Mouse (Mus musculus): ENCODE measurements around the gene Slc17a7.

The Slc17a7 gene

DNA sequence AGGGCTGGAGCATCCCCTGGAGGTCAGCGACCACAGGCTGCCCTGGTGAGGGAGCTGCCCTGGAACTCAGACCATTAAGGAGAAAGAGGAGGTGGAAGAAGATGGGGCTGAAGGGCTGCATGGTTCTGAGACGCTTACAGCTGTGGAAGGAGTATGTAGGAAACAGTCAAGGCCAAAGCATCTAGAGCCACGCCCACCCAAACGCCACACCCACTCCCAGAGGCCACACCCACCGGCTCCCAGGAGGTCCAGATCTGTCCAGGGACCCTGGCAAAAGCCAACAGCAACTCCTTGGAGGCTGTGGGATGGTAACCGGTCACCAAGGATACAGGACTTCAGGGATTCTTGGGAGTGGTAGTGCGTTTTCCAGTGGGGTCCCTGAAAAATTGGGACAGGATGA, 14.8 kb downstream of the Slc17a7 start:
- no peak for DNase-seq (ENCODE audit: low spot score)

DNA sequence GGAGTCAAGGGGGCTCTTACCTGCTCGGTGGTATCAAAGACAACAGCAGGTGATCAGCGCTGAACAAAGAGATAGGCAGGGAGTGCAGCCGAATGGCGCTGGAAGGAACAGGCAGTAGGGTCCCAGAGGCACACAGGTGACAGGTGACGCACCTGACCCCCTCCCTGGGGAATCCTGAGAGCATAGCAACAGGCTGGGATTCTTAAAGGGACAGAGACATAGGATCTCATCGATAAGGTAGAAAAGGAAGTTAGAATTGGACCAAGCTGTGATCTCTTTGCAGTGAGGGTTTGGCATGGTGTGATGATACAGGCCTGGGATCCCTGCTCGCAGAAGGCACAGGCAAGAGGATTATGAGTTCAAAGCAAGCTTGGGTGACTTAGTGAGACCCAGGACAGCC, 15.7 kb downstream of the Slc17a7 start, which contains the start of gene Gfy:
Gene Gfy (minus strand): TSS at position 101 of the 400 bp plus-strand sequence.
- DNase-seq (ENCODE audit: low spot score): no peak

DNA sequence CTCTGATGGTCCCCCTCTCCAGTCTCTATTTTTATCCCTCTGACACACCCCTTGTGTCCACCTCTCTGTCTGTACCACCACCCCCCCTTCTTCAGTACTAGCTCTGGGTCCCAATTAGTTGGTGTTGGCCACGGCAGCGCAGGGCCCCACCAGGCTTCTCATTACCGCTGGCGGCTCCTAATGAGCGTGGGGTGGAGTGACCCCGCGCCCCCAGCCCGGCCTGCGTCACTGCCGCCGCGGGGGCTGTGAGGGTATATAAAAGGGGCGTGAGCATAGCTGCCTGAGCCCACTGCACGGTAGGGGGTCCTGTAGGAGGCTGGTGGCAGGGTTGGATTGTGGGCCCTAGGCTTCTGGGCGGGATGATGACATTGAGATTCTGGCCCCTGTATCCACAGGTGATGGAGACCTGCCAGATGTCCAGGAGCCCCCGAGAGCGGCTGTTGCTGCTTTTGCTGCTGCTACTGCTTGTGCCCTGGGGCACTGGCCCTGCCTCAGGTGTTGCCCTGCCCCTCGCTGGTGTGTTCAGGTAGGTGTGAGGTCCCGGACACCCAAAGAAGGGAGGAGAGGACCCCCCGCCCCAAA, 17.2 kb downstream of the Slc17a7 start, which contains the start of gene Pth2:
Gene Pth2 (plus strand): TSS at position 100 of the 582 bp plus-strand sequence.
- DNase-seq (ENCODE audit: low spot score): no peak

DNA sequence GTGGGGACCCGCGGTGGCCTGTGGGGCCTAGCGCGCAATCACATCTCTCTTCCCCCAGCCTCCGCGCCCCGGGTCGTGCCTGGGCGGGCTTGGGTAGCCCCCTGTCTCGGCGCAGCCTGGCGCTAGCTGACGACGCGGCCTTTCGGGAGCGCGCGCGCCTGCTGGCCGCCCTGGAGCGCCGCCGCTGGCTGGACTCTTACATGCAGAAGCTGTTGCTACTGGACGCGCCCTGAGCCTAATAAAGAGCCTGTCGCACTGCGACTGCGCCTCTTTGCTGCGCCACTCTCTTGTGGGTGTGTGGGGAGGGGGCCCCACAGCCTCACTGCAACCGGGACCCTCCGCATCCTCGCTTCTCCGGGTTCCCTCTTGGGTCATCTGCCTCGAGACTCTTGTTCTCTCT, 17.8 kb downstream of the Slc17a7 start:
- DNase-seq (ENCODE audit: low spot score): no peak

DNA sequence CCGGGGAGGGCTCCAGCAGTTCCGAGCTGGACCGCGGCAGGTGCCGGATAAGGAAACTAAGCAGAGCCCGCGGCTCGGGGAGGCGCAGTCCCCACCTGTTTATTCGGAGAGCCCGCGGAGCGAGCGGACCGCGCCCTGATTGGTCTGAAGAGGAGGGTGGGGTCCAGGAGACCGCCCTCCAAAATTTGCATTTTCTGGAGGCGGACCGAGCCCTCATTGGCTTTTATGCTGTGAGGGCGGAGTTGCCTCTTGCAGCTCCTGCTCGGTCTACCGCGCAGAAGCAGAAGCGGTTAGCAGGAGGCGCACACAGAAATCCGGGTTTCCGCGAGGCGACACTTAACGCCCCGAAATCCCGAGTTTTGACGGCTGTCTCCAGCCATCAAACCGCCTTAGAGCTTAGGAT, 18.5 kb downstream of the Slc17a7 start:
- DNase-seq (ENCODE audit: low spot score): peak; percentile 79

DNA sequence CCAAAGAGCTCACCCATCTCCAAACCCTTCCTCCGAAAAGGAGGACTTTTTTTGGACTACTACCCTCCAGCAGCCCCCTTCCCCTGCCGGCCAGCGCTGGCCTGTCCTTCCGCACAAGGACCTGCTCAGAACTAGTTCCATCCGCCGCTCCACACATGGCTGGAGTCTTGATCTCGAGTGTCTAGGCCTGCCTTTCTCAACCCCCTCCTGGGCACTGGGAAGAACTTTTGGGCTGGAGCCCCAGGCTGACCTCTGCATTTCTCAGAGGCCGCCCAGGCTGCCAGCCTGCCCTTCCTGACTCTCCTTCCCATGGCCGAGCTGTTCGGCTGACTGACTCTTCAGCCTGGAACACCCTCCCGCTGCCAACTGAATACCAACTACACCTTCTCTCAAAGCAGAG, 18.9 kb downstream of the Slc17a7 start:
- no peak for DNase-seq (ENCODE audit: low spot score)

DNA sequence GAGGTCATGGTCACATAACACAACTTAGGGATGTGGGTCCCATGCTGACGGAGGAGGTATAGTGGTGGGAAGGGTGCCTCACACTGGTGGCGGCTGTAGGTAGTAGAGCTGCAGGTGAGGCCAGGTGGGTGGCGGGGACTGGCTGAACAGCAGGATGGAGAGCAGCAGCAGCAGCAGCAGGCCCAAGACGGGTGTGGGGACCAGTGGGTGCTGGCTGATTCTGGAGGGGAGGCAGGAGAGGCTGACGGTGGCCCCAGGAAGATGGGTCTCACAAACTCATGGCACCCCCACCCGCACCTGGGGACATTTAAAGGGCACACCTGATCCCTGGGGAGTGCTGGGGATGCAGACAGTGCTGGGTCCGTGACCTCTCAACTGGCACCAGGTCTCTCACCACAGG, 19.9 kb downstream of the Slc17a7 start:
- DNase-seq (ENCODE audit: low spot score): no peak

DNA sequence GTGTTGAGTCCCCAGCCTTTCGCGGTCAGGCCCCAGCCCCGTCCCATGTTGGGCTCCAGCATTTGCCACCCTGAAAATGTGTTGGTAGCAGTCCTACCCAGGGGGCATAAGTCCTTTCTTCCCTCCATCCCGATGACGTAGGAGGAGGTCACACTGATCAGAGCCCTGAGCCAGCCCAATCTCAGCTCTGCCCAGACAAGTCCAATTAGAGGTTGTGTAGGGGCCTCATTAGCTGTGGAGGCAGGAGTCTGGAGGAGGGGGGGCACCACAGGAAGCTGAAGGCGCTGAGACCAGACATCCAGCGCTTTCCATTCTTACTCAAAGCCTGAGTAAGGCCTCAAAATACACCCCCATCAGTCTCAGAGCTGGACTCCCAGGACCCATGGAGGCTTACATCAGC, 22.2 kb downstream of the Slc17a7 start:
- DNase-seq (ENCODE audit: low spot score): no peak

DNA sequence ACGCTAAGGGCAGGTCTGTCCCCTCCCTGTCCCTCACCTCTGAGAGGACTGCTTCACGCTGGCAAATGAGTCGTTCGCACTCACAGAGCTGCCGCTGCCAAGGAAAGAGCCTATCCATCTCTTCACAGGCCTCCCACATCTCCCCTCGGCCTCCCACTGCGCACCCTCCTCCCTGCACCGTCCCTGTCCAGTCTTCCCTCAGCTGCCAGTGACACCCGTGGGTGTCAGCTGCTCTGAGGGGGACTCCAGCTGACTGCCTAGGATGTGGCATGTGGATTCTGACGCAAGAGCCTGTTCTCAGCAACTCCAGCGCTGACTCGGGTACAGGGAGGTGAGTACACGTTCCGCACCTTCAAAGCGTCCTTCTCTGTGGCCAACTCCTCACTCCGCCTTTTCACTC, 25.9 kb downstream of the Slc17a7 start:
- DNase-seq (ENCODE audit: low spot score): no peak

DNA sequence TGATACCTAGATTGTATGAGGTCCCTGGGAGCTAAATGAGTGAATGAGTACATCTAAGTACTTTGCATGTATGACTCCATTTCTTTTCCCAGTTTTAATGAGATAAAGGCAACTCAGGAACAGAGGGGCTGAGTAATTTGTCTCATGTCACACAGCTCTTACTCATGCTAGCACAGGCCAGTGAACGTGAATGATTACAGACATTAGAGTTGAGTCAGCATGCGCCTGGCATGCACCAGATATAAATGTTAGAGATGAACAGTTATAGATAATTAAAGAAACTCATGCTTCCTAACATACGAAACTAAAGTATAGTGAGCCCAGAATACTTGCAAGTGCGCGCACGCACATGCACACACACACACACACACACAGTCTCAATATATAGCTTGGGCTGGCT, 26.4 kb downstream of the Slc17a7 start:
- no peak for DNase-seq (ENCODE audit: low spot score)

DNA sequence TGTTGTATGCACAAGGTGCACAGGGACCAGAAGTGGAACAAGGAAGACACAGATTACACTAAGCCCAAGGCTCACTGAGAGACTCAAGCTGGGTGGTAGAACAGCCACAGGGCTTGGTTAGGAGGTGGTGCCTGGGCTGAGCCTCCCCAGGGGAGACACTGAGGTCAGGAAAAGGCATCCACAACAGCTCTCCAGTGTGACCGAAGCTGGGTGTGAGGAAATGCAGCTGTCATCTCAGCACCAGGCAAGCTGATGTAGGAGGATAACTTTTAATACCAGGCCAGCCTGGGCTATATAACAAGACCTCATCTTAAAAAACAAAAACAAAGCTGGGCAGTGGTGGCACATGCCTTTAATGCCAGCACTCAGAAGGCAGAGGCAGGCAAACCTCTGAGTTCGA, 27.4 kb downstream of the Slc17a7 start:
- no peak for DNase-seq (ENCODE audit: low spot score)

DNA sequence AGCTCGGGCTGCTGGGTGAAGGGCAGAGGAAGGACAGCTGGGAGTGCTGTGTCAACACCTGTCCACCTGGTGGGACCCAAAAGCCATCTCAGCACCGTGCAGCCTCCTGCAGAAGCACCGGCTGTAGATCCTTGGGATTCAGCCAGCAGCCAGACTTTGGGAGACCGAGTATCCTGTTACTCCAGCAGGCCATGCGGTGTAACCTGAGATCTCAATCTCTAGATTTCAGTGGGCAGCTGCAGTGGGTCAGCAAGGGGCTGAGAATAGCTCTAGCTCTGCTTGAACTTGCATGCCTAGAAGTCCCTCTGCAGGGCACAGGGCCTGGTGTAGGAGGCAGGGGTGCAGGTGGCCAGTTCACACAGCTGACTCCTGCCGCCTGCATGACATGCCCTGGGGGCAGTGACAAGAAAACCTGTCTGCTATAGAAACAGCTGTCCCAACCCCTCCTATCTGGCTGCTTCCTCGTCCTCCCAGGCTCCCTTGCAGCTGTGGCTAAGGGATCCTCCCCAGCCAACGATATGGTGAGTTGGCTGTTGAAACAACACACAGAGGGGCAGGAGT, 28.1 kb downstream of the Slc17a7 start:
- DNase-seq (ENCODE audit: low spot score): no peak

DNA sequence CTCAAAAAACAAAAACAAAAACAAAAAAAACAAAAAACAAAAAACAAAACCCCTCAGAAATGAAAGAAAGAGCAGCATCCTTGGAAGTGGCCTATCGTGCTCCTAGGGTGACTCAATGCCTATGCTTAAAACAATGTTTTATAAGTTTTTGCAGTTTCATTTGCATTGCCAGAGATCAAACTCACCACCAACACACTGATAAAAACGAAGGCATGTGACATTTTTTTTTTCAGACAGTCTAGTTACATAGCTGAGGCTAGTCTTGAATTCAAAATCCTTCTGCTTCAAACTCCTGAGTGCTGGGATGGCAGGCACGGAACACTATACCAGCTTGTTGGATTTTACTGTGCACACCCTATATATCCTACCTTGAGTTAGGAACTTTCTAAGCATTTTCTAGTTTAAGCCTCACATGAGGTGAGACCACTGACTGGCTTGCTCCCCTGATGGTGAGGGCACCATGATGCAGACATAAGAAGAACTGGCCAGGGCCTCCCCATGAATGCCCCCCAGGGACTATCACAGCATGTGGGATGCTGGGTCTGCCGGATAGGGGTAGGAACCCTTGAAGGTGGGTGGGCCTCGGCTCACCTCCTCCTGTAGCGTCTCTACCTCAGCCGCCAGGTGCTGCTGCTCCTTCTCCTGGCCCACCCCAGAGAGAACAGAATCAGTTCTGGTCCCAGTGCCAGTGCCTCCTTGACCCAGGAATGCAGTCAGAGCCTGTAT, 29.0 kb downstream of the Slc17a7 start:
- DNase-seq (ENCODE audit: low spot score): no peak

DNA sequence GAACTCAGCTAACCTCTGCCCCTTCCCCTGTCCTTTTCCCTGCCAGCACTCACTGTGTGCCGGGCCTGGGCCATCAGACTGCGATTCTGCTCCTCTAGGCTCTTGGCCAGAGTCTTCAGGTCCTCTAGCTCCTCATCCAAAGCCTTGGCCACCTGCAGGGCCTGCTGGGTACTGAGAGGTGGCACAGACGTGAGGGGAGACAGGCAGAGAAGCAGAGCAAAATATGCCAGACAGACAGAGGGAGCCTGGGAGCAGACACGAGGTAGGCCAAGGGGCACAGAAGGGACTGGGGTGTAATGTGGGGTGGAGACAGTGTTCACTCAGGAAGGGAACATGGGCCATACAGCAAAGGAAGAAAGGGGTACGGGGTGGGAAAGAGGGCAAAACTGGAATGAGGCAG, 29.7 kb downstream of the Slc17a7 start:
- DNase-seq (ENCODE audit: low spot score): no peak

DNA sequence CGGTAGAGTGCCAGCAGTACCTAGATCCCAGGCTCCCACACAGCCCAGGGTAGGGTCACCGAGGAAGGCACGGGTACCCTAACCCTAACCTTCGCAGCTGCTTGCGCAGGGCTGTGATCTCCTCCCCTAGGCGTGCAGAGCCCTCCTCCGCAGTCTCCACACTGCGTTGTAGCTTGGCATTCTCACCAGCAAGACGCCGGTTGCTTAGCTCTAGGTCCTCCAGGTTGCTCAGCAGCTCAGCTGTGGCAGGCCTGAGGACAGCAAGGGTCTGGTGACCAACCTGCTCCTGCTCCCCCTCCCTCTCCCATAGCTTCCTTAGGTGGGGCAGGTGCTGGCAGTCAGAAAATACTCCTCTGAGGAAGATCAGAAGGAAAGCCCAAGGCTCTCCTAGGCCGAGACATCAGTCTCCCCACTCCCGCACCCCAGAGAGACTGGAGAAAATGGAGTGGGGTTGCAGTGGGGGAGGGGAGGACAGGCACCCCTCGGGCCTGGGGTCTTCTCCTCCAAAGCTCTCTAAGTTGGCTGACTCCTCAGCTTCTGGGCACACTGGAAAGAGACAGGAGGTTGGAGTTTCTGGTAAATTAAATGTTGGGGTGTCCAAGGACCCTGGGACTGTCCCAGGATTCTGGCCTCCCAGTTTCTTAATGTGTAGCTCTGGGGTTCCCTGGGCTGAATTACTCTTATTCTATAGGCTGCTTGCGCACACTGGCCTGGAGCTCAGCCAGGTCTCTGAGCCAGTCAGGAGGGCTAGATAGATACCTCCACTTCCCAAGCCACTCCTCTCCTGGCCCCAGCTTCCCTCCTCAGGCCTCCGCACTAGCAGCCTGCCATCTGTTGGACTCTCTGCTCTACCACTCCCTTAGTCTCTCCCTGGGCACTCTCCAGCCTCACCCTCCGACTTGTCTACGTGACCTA, 30.4 kb downstream of the Slc17a7 start:
- no peak for DNase-seq (ENCODE audit: low spot score)

DNA sequence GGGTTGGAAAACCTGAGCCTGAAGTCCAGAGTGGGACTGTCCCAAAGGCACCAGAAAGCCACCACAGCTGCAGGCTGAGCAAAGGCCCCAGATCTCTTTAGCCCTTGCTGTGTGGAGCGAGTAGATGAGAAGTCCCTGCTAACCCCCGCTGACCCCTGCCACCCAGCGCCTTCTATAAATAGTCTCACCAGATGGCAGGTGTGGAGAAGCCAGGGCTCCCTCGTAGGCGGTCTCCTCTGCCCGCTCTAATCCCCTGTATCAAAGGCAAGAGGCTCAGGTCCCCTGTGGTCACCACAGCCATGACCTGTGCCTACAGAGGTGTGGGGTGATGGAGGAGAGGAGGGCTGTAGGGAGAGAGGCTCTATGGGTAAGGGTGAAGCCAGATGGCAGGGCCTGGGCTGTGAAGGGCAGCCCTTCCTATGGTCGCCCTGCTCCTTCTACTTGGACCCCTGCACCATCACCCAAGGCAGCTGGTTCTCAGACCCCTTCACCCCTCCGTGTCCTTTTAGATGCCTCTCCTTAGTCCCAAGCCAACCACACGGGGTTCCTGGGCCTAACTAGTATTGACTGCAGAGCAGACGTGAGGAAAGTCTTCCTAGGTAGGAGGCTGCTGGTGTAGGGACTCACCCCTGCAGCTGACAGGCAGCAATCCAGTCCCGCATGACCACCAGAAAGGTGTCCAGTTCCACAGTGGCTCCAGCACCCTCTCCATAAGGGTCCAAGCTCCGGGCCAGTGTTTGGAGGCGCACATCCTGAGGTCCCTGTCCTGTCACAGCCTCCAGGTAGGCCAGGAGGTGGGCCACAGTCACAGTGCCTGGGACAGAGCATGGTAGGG, 31.8 kb downstream of the Slc17a7 start:
- no peak for DNase-seq (ENCODE audit: low spot score)

DNA sequence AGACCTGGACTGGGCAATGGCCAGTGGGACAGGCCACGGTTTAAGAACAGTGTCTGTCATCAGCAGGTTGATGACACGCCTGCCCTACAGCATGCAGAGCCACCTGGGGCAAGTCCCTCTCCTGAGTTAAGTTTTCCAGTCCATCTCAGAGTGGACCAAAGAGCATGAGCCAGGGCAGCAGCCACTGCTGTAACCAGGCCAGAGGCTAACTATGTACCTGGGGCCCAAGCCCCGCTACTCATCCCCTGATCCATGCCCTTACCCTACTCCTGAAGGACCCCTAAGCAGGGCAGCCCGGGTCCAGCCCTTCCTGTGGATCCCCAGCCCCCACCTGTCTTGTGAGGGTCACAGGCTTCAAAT, 32.4 kb downstream of the Slc17a7 start:
- no peak for DNase-seq (ENCODE audit: low spot score)

DNA sequence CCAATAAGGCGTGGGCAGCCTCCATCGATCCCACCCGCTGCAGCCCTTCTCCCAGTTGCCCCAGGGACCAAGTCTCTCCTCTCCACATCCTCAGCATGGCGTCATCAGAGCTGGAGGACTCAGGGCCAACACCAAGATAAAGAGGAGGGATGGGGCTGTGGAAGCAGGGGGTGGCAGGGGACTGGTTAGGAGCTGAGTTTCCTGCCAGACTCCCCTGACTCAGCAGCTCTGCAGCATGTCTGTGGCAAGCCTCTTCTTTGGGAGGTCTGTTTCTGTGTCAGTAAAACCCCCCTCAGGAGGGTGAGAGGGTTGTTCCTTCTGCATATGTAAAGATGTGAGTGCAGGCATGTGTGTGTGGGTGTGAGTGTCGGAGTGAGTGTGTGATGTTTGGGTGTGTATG, 33.2 kb downstream of the Slc17a7 start:
- DNase-seq (ENCODE audit: low spot score): no peak

DNA sequence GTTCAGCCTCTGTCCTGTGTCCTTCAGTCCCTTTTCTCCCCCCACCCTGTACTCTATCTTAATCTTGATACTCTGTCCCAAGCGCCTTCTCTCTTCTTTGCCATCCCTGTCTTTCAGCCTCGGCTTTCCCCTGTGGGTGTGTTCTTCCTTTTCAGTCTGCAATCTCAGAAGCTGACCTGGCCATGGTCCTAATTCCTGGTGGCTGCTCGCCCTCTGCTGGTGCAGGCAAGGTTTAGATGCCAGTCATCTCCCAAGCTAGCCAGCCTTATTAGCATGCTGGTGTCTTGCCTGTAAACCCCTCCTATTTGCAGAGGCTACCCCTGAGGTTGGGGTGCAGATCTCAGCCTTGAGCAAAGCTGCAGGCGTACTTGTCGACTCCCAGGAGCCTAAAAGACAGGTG, 34.7 kb downstream of the Slc17a7 start:
- DNase-seq (ENCODE audit: low spot score): no peak

DNA sequence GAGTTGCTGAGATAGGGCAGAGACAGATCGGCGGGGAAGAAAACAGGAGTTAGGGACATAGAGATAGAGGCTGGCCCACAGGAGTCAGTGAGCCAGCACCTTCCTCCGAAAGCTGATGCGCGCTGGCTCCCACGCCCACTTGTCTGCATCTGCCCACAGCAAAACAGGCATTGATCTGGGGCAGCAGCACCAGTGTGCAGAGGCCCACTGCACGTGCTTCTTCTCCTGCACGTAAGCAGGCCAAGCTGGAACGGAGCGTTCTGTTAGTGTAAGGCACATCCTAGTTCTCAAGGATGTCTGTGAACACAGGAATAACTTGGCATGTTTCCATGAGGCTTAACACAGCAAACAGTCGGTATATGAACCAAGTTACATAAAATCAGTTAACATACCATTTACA, 35.2 kb downstream of the Slc17a7 start:
- no peak for DNase-seq (ENCODE audit: low spot score)

DNA sequence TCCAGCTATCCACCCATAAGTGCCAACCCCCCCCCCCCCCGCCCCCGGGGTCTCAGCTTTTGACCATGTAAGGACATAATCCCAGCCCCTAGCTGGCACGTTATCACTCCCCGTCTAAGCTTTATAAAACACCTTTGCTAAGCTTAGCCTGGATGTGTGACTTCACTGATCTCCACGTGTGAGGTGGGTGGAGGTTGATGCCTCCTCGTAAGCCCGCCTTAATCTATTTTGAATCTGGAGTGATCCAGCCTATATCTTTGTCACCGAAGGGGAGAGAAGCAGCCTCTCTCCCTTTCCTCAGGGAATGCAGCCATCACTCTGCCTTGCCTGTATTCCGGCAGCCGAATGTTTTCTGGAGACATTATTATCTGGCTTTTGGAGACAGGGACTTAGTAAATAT, 38.9 kb downstream of the Slc17a7 start:
- no peak for DNase-seq (ENCODE audit: low spot score)

Data from spleen, adult 12 weeks (tissue).